Mouse (Mus musculus): ENCODE results near the gene Casc3. TPM values are rescaled to one million over a fixed set of nuclear protein-coding genes. Genes with fewer than 3 reads are reported as not detected.
A peak's percentile ranks its signal among the peaks of the same experiment; 100 is the strongest.

Gene Casc3
- 21.3 and 27.6 TPM in 2 replicates for polyA plus RNA-seq (2015; fragmentation: Nextera tagmentation; extraction: Ambion mirVana)

DNA sequence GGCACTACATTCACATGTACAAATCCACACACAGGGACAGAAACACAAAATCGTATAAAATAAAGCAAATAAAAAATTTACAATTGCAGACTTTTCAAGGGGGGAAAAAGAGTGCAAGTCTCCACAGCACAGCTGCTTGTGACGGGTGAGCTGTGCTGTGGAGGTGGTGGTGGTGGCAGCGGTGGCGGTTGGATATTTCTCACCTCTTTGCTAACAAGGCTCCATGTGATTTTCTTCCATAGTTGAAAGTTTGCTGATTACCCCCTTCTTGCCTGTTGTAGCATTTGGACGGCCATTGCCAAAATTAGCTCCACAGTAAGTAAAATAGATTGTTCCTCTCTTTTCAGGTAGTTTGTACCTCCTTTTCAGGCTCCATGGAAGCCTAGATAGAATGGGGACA, at the start of gene Casc3:
Gene Casc3, plus strand, starts transcription at position 301 of the 400 bp plus-strand sequence.
- Histone ChIP-seq H3K9ac (no peak within 1 kb of the TSS), H3K4me1 (replicated peaks) (peaks cover 16% of the 10 kb centered on the region), H3K4me2 (no peak within 1 kb of the TSS), H3K27me3 (no peaks in the 10 kb centered on the region), H3K9me3 (replicated peaks) (no peaks in the 10 kb centered on the region), H3K36me3 (peaks cover 73% of the 10 kb centered on the region), H3K4me3 (no peak within 1 kb of the TSS), H3K27ac (peak within 1 kb of the TSS; percentile 34; the same call in 1 of the 2 replicates)
- WGBS, result 88% methylated on average over 5 of the region's 5 CpGs
- ATAC-seq (replicated peaks; ENCODE audit: insufficient number of reproducible peaks, insufficient read depth, low FRiP score, low read depth), result no peak

DNA sequence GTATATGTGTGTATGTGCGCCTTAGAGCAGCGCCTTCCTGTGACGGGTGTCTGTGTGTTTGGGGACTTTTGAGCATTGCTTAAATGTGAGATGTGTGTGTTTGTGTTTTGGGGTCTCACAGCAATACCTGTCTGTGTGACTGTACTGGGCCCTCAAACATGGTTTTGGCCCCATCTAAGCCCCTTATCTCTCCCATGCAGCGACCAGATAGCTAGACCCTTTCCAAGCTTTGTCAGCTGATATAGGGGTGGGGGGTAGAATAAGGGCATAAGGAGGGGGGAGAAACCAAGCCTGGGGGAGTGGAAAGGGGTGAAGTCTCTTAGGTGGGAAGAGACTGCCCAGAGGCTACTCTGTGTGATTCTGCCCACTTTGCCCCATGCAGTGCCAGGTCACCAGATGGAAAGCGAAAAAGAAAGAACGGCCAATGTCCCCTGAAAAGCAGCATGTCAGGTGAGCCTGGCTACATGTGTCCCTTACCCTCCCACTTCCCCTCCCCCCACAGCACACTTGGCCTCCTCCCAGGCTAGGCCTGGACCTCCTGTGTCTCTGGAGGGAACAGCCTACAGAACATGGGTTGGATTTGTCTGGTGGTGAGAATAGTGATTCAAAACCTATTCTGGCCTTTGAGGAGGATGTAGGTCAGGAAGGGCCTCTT, 48.9 kb upstream of the Casc3 start:
- ATAC-seq (replicated peaks; ENCODE audit: insufficient number of reproducible peaks, insufficient read depth, low FRiP score, low read depth), result no peak
- Histone ChIP-seq H3K4me3 (no peak overlapping the region), H3K4me1 (replicated peaks) (peaks cover 54% of the 10 kb centered on the region), H3K4me2 (no peak overlapping the region), H3K36me3 (peaks cover 48% of the 10 kb centered on the region), H3K9ac (peak overlapping the region; percentile 6; the same call in 1 of the 2 replicates), H3K27me3 (no peaks in the 10 kb centered on the region), H3K9me3 (replicated peaks) (no peaks in the 10 kb centered on the region), H3K27ac (peak overlapping the region; percentile 48)
- WGBS, result 78% methylated on average over 6 of the region's 6 CpGs

DNA sequence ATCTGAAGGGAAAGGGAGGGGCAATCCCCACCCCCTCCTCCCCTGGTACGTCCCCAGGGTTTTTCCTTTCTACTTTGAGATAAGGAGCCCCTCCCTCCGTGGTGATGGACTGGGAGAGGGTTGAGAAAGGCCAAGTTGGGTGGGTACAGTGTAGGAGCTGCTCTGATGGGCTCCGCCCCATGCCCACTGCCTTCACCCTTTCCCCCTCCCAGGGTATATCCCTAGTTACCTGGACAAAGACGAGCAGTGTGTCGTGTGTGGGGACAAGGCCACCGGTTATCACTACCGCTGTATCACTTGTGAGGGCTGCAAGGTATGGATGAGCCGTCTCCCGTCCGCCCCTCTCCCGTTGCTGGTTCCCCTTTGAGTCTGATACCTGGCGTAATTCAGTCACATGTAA, 48.0 kb upstream of the Casc3 start:
- H3K36me3 ChIP-seq, result peaks cover 56% of the 10 kb centered on the region
- ATAC-seq (replicated peaks; ENCODE audit: insufficient number of reproducible peaks, insufficient read depth, low FRiP score, low read depth), result no peak
- 73% methylated on average over 12 of the region's 12 CpGs for WGBS

DNA sequence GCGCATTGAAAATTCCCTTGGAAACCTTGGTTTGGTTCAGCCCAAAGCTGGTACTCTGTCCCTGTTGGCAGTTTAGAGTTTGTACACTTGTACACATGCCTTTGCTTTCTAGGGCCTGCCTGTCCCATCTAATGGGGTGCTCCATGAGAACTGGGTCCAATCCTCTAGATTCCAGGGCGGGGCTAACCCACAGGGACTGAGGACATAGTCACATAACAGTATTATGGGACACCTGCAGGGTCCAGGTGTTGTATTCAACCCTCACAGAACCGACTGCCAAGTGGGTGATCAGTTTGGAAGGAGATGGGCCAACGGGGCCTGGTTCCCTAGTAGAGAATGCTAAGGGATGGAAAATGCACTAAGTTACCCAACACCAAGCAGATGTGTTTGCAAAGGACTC, 42.8 kb upstream of the Casc3 start:
- Histone ChIP-seq H3K27me3 (no peaks in the 10 kb centered on the region), H3K36me3 (peaks cover 72% of the 10 kb centered on the region), H3K4me3 (no peak overlapping the region), H3K4me2 (no peak overlapping the region), H3K9me3 (replicated peaks) (no peaks in the 10 kb centered on the region), H3K4me1 (replicated peaks) (peaks cover 39% of the 10 kb centered on the region), H3K27ac (no peak overlapping the region), H3K9ac (no peak overlapping the region)
- no peak for ATAC-seq (replicated peaks; ENCODE audit: insufficient number of reproducible peaks, insufficient read depth, low FRiP score, low read depth)
- WGBS, result 88% methylated on average over 4 of the region's 4 CpGs

More for the DNA sequence above, 48.0 kb upstream of the Casc3 start:
- H3K27me3 ChIP-seq, result no peaks in the 10 kb centered on the region
- no peak overlapping the region for H3K9ac ChIP-seq
- no peak overlapping the region for H3K27ac ChIP-seq
- peaks cover 46% of the 10 kb centered on the region for H3K4me1 ChIP-seq (replicated peaks)
- no peak overlapping the region for H3K4me3 ChIP-seq
- no peak overlapping the region for H3K4me2 ChIP-seq
- H3K9me3 ChIP-seq (replicated peaks), result no peaks in the 10 kb centered on the region

DNA sequence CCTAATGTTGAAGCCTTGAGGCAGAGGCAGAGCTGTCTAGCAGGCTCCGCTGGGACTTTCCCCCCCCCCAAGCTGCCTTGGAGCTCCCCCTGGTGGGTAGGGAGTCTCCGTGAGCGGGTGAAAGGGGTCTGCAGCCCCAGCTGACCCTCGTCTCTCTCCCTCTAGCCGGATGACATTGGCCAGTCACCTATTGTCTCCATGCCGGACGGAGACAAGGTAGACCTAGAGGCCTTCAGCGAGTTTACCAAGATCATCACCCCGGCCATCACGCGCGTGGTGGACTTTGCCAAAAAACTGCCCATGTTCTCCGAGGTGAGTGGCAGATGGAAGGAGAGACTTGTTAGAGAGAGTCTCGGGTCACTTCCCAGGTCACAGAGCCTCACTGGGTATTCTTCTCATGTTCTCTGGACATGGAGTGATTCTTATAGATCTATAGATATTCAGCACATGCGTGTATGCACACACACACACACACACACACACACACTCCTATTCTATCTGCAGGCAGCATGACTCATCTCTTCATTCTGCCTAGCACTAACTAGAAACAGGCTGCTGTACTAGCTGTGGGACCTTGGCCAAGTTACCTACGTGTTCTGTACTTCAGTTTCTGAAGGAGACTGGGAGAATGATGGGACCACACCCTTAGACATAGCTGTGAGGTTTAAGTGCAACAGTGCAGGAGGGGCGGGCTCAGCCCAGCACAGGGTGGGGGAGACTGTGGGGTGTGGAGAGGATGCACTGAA, 41.8 kb upstream of the Casc3 start:
- Histone ChIP-seq H3K27me3 (no peaks in the 10 kb centered on the region), H3K4me3 (no peak overlapping the region), H3K9me3 (replicated peaks) (no peaks in the 10 kb centered on the region), H3K27ac (peak overlapping the region; percentile 33; the same call in 1 of the 2 replicates), H3K4me2 (no peak overlapping the region), H3K36me3 (peaks cover 66% of the 10 kb centered on the region), H3K4me1 (replicated peaks) (peaks cover 49% of the 10 kb centered on the region), H3K9ac (no peak overlapping the region)
- ATAC-seq (replicated peaks; ENCODE audit: insufficient number of reproducible peaks, insufficient read depth, low FRiP score, low read depth), result no peak
- 56% methylated on average over 17 of the region's 17 CpGs for WGBS

DNA sequence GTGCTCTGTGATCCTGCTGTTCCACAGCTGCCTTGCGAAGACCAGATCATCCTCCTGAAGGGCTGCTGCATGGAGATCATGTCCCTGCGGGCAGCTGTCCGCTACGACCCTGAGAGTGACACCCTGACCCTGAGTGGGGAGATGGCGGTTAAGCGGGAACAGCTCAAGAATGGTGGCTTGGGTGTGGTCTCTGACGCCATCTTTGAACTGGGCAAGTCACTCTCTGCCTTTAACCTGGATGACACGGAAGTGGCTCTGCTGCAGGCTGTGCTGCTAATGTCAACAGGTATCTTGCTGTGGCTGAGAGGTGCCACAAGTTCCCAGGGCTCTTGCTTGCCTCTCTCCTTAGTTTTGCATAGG, 41.2 kb upstream of the Casc3 start:
- Histone ChIP-seq H3K9ac (no peak overlapping the region), H3K36me3 (peaks cover 62% of the 10 kb centered on the region), H3K27ac (peak overlapping the region; percentile 12; the same call in 1 of the 2 replicates), H3K9me3 (replicated peaks) (no peaks in the 10 kb centered on the region), H3K4me1 (replicated peaks) (peaks cover 54% of the 10 kb centered on the region), H3K27me3 (no peaks in the 10 kb centered on the region), H3K4me3 (no peak overlapping the region), H3K4me2 (no peak overlapping the region)
- WGBS, result 82% methylated on average over 8 of the region's 8 CpGs
- no peak for ATAC-seq (replicated peaks; ENCODE audit: insufficient number of reproducible peaks, insufficient read depth, low FRiP score, low read depth)

DNA sequence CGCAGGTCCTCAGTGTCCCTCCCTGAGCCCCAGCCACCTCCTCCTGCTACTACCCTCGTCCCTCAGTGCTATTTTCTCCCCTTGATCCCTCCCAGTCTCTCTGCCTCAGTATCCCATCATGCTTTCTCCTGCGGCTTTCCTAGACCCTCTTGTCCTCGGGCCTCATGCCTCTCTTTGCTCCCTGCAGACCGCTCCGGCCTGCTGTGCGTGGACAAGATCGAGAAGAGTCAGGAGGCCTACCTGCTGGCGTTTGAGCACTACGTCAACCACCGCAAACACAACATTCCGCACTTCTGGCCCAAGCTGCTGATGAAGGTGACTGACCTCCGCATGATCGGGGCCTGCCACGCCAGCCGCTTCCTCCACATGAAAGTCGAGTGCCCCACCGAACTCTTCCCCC, 40.6 kb upstream of the Casc3 start:
- H3K4me2 ChIP-seq, result no peak overlapping the region
- no peak overlapping the region for H3K4me3 ChIP-seq
- peaks cover 60% of the 10 kb centered on the region for H3K4me1 ChIP-seq (replicated peaks)
- H3K9me3 ChIP-seq (replicated peaks), result no peaks in the 10 kb centered on the region
- ATAC-seq (replicated peaks; ENCODE audit: insufficient number of reproducible peaks, insufficient read depth, low FRiP score, low read depth), result no peak
- no peaks in the 10 kb centered on the region for H3K27me3 ChIP-seq
- H3K36me3 ChIP-seq, result peaks cover 58% of the 10 kb centered on the region
- WGBS, result 76% methylated on average over 18 of the region's 18 CpGs
- H3K27ac ChIP-seq, result peak overlapping the region; percentile 16; the same call in 1 of the 2 replicates
- H3K9ac ChIP-seq, result no peak overlapping the region

DNA sequence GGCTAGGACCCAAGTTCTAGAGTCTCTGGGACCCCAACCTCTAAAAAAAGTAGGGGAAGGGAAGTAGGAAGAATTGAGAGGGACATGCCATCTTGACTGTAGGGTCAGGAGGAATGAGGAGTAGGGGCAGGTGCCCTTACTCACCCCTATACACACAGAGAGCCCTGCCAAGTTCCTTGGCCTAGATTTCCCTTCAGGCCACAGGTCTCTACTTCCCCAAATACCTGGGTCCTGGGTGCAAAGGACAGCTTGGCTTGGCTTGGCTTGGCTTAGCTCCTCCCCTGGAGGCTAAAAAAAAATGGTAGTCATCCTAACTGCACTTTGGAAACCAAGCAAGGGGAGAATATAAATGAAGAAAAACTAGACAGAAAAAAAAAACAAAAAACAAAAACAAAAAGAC, 40.0 kb upstream of the Casc3 start:
- ATAC-seq (replicated peaks; ENCODE audit: insufficient number of reproducible peaks, insufficient read depth, low FRiP score, low read depth), result no peak
- H3K36me3 ChIP-seq, result peaks cover 60% of the 10 kb centered on the region
- no peak overlapping the region for H3K9ac ChIP-seq
- peak overlapping the region; percentile 95 for H3K27ac ChIP-seq
- H3K9me3 ChIP-seq (replicated peaks), result no peaks in the 10 kb centered on the region
- no peak overlapping the region for H3K4me3 ChIP-seq
- no peaks in the 10 kb centered on the region for H3K27me3 ChIP-seq
- H3K4me2 ChIP-seq, result no peak overlapping the region
- H3K4me1 ChIP-seq (replicated peaks), result peaks cover 67% of the 10 kb centered on the region

DNA sequence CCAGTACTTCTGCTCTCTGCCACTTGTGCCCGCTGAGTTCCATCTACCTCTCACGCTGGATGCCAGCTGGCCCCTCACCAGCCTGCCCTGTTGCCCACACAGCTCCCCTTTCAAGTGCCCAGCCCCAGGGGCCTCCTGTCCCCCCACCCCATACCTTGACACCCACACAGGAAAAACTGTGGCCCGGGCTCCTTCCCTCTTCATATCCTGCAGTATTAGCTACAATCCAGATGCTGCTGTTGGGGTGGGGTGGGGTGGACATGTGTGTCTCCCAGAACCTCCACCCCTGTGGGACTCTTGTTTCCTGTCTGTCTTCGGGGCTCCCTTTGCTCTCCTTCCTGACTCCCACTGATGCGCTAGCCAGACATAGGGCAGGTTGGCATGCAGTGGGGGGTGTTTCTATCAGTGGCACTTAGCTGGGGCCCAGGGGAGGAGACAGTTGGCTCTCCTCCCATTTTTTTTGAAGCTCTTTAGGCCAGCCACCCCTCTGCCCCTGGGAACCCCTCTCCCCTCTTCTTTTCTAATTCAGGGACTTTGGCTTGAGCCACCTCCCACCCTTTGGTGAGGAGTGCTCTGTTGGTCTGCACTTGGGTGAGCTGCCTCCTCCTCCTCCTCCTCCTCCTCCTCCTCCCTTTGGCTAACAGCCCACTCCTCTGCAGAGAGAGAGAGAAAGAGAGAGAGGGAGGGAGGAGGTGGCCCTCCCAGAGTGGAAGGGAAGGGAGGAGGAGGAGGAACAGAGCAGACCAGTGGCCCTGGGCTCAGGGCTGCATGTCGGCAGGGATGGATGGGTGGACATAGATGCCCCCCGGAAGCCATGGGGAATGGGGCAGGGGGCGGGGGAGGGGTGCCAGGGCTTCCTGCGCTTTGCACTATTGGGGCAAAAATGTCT, 39.0 kb upstream of the Casc3 start:
- peak overlapping the region; percentile 19; the same call in 1 of the 2 replicates for H3K9ac ChIP-seq
- H3K4me2 ChIP-seq, result peak overlapping the region; percentile 19; the same call in 1 of the 2 replicates
- H3K4me3 ChIP-seq, result no peak overlapping the region
- H3K9me3 ChIP-seq (replicated peaks), result no peaks in the 10 kb centered on the region
- H3K27ac ChIP-seq, result peak overlapping the region; percentile 95
- H3K27me3 ChIP-seq, result no peaks in the 10 kb centered on the region
- ATAC-seq (replicated peaks; ENCODE audit: insufficient number of reproducible peaks, insufficient read depth, low FRiP score, low read depth), result peak; percentile 21; the same call in 1 of the 2 replicates
- 35% methylated on average over 9 of the region's 9 CpGs for WGBS
- H3K36me3 ChIP-seq, result peaks cover 59% of the 10 kb centered on the region
- H3K4me1 ChIP-seq (replicated peaks), result peaks cover 76% of the 10 kb centered on the region

DNA sequence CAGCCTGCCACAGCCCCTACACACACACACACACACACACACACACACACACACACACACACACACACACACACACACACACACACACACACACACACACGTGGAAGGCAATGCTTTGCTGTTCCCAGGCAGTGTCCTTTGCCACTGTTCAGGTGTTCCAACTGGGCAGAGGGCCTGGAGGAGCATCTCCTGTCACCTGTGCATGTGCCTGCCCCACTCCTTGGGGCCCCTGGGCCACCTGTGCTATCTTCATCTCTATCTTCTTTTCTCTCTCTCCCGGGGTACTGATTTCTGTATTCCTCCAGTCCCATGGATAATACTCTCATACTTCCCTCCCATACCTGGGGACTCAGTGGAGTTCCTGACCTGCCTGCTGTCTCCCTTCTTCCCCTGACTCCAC, 38.4 kb upstream of the Casc3 start:
- Histone ChIP-seq H3K27me3 (no peaks in the 10 kb centered on the region), H3K4me2 (no peak overlapping the region), H3K9me3 (replicated peaks) (no peaks in the 10 kb centered on the region), H3K27ac (peak overlapping the region; percentile 95), H3K9ac (no peak overlapping the region), H3K4me1 (replicated peaks) (peaks cover 83% of the 10 kb centered on the region), H3K36me3 (peaks cover 57% of the 10 kb centered on the region), H3K4me3 (no peak overlapping the region)
- no peak for ATAC-seq (replicated peaks; ENCODE audit: insufficient number of reproducible peaks, insufficient read depth, low FRiP score, low read depth)
- 23% methylated on average over 2 of the region's 2 CpGs for WGBS

DNA sequence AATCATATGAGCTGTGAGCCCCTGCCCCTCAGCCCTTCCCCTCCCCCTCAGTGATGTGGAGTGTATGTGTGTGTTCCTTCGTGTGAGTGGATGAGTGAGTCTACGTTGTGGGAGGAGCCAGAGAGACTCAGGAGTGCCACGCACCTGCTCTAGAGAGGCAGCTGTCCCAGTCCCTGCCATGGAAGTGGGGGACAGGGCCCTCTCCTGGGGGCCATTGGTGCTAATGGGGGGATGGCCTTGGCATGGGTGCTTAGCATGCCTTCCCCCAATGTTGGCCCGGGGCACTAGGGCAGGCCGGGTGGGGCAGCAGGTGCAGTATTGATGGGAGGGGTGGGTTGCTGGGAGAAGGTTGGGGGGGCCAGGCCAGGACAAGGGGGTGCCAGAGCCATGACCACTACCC, 37.9 kb upstream of the Casc3 start:
- 0 out of 2 replicates have a peak, but pooled peaks have one; percentile 3 for ATAC-seq (replicated peaks; ENCODE audit: insufficient number of reproducible peaks, insufficient read depth, low FRiP score, low read depth)
- WGBS, result 53% methylated on average over 5 of the region's 5 CpGs
- Histone ChIP-seq H3K9ac (no peak overlapping the region), H3K4me2 (peak overlapping the region; percentile 31; the same call in 1 of the 2 replicates), H3K4me3 (no peak overlapping the region), H3K4me1 (replicated peaks) (peaks cover 87% of the 10 kb centered on the region), H3K36me3 (peaks cover 55% of the 10 kb centered on the region), H3K9me3 (replicated peaks) (no peaks in the 10 kb centered on the region), H3K27ac (peak overlapping the region; percentile 95), H3K27me3 (no peaks in the 10 kb centered on the region)

Measured in heart, embryonic 15.5 days (tissue).